Mouse (Mus musculus) kidney, adult 18-20 months (tissue): ENCODE results near the gene Il22ra2.

Experiments
- DNase-seq: peaks from one replicate; pipeline ENCODE4 v3.0.0; 2021

Gene Il22ra2

DNA sequence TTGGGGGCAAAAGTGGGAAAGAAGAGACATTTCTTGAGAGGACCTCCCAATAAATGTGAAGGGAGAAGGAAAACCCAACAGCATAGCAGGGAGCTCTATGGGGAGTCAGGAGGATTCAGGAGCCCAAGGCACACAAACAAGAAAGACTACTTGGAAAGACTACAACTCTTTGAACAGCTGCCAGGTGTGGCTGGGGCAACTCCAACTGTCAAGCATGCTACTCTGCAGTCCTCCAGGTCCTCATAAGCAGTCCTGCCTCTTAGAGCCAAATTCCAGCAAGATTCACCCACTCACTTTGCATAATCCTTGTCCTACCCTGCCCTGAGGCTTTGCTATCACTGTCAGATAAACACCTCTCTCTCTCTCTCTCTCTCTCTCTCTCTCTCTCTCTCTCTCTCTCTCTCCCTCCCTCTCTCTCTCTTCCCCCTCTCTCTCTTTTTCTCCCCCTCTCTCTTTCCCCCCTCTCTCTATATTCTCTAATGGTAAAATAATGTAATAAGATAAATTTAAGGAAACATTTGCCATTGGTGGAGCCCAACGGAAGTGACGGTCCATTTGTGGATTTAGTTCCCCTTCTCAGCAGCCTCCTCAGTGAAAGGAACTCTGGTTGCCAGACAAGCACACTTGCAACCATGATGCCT lies at the start of gene Il22ra2:
Gene Il22ra2, plus strand, starts transcription at position 591 of the 641 bp plus-strand sequence.
- no peak for DNase-seq

DNA sequence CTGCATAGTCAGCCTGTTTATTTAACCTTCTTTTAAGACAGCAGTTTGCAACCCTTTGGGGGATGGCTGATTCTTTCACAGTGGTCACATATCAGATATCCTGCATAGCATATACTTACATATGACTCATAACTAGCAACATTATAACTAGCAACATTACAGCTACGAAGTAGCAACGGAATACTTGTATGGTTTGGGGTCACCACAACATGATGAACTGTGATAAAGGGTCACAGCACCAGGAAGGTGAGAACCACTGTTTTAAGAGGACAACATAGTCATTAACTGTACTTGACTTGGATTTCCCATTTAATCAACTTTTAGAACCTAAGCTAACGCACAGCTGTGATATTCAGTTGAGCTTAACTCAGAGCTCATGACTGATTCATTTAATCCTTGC lies 44.2 kb upstream of the Il22ra2 start:
- DNase-seq, result no peak

DNA sequence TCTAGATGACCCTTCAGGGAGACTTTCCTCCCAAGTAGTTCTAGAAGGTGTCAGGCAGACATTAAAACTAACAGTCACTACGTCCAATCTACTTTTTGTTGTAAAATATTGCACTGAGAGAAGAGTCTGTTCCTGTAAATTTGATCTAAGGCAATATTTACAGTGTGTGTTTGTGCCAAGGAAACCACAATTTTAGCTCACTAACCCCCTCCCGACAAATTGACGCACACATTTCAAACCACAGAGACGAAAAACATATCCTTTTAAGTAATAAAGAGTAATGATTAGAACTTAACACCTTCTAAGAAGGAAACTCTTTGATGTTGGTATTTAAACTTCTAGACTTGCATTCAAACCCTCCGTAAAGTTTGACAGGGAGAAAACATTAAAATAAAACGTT lies 43.8 kb upstream of the Il22ra2 start:
- no peak for DNase-seq

DNA sequence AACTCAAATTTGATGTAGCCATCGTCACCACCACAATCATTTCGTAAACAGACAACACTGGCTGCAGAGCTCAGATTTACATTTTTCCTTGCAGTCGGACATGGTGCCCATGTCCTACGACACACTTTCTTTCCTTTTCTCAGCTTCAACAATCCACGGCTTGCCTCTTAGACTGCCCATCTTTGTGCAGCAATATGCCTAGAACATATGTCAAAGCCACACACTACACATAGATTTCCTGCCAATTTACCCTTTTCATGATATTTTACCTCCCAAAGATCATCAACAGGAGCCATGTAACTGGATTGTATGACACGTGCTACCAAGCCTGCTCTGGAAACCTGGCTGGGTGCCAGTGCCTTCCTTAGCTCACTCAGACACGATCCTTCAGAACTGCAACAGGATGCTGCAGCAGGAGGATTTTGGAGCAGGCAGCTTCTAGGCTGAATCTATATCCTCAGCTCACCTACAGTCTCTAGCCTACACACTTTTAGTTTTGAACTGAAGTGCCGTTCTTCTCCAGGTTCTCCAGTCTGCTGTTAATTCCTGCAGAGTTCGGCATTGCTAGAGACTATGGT lies 43.3 kb upstream of the Il22ra2 start:
- DNase-seq, result no peak

DNA sequence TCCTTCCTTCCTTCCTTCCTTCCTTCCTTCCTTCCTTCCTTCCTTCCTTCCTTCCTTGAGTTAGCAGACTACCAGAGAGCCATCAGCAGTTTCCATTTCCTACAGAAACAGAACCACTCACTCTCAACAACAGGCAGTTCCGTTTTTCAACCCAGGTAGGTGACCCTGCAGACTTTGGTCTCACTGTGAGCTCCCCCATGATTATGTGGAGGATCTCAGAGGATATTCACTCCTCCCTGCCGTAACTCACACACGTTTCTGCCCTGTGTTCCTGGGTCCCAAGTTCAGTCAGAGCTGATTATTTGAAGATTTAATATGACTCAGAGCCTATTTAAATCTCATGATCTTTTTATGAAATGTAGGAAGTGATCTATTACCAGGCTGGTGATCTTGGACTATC lies 41.1 kb upstream of the Il22ra2 start:
- no peak for DNase-seq

DNA sequence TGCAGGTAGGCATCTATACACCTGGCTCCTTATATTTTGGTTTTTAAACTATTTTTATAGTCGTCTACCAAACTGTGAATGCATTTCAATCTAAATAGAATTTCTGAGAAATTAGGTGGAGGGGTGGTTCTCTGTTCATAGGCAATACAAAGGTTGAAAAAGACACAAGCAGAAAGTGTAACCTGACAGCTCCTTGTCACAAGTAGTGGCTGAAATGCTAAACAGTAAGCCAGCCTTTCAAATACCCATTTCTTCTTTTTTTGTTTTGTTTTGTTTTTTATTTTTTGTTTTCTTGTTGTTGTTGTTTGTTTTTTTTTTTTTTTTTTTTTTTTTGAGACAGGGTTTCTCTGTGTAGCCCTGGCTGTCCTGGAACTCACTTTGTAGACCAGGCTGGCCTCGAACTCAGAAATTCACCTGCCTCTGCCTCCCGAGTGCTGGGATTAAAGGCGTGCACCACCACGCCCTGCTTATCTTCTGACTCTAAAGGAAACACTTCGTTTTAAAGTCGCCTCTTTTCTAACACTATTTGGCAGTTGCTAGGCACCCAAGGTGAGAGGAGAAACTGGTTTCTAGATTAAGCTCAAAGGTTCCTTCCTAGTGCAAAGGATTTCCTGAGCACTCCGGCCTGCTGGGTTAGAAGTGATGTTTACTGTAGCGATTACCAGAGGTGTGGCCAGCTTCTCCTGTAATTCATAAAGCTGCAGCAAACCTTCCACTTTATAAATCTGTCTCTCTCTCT lies 39.8 kb upstream of the Il22ra2 start:
- DNase-seq, result no peak

DNA sequence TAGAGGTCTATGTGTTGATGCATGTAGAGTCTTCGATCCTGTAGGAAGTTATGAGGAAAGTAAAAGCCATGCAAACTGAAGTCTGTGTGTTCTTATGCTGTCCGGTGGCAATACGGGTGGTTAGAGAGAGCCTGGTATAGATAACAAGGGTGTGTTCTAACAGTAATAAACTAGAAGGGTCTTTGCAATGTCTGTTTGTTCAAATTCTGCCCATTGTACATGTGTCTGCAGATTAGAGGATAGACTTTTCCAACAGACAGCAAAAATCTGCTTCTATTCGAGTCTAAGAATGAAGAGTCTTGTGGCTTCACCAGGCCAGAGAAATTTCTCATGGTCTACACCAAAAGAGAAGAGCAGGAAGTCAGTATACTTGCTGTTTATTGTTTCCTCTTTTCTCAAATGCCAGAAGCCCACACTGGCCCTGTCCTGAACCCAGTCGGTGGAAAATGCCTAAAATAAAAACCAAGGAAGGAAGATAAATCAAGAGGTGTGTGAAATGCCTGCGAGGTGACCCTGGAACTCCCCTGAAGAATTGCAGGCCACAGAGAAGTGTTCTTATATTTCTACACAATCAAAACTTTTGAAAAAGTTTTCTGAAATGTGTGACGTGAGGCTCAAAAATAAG lies 38.9 kb upstream of the Il22ra2 start:
- DNase-seq, result no peak

DNA sequence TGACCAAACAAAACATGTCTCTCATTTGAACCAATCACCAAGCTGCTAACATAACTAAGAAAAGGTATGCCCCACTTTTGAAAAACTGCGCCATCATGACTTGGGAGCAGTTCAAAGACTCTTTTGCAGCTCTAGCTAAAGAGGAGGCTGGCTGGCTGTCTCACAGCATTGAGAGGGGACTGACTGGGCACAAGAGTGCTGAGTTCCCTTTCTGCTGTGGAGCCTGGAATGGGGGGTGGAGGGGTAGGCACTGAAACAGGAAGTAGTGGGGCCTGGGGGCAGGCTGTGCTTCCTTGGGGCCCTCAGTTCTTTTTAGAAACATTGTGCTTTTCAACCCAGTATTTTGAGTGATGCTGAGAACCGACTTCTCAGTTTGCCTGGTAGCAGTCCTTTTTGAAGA lies 37.7 kb upstream of the Il22ra2 start:
- DNase-seq, result no peak

DNA sequence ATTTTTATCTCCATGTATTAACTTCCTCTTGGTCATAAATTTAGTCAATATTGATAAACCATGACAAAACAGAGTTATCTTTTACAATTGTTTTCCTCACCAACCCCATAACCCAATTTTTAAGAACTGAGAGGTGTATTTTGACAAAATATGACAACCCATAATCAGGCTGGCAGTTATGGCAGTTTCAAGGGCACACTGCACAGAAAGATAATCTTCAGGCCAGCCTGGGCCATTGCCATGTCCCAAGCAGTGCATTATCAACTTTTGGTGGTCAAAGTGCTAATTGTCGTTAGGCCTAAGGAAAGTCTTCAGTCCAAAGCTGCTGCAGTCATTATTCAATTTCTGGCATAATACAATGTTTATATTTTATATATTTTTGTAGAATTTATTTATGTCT lies 37.0 kb upstream of the Il22ra2 start:
- no peak for DNase-seq

DNA sequence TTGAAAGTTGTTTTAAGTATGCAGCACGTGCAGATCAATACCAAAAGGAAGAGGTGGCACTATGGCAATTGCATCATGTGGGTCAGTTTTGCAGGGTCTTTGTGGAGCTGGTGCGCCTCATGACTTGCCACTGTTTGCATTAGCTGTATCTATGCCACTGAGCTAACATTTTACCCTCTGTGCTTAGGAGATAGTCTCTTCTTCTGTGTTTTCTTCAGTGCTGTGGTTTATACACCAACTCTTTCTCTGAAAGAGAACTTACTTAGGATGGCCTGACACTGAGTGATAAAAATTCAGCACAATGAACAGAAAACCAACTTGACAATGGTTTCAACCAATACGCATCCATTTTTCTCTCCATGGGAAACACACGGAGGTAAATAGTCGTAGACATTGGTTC lies 35.9 kb upstream of the Il22ra2 start:
- no peak for DNase-seq

DNA sequence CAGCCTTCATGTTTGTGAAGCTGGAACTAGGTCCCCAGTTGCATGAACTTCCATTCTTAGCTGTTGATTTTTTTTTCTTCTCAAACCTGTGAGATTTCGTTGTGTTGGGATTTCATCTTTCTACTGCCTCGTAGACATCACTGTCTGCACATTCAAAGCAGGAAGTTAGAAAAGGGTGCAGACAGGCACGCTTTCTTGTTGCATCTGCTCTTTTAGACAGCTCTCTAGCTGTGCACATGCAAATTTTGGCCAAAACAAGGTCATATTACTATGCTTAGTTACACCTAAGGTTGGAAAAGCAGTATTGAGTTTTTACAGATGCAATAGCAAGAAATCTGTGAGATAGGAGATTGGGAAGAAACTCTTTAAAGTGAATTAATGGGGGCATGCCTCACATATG lies 34.5 kb upstream of the Il22ra2 start:
- DNase-seq, result no peak

DNA sequence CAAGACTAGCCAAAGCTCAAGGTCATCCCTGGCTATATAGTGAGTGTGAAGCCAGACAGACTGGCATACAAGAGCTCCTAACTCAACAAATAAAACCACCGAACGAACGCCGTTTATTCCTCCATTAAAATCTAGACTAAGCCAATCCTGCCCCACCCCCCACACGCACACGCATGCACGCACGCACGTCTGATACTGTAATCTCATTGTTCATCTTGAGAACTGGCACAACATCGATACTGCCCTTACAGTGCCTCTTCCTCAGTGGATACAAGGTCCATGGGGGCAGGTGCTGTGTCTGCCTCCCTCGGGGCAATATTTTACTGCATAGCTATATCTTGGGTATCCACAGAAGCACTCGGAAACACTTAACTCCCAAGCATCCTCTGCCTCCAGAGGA lies 32.2 kb upstream of the Il22ra2 start:
- no peak for DNase-seq

DNA sequence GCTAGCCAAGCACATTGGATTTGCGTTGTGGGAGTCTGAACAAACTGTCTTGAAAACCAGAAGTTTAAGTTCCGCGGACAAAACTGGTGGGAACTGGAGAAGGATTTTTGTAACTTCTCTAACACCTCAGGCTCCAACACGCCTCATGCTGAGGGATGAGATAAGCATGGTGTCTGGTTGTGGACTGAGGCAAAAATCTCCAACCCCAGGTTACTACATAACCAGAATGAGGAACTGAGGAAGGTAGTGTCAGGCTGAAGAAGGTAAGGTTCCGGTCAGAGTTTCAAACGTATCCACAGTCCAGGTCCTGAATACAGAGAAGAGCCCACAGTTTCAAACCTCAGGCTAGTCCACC lies 30.5 kb upstream of the Il22ra2 start:
- DNase-seq, result no peak

DNA sequence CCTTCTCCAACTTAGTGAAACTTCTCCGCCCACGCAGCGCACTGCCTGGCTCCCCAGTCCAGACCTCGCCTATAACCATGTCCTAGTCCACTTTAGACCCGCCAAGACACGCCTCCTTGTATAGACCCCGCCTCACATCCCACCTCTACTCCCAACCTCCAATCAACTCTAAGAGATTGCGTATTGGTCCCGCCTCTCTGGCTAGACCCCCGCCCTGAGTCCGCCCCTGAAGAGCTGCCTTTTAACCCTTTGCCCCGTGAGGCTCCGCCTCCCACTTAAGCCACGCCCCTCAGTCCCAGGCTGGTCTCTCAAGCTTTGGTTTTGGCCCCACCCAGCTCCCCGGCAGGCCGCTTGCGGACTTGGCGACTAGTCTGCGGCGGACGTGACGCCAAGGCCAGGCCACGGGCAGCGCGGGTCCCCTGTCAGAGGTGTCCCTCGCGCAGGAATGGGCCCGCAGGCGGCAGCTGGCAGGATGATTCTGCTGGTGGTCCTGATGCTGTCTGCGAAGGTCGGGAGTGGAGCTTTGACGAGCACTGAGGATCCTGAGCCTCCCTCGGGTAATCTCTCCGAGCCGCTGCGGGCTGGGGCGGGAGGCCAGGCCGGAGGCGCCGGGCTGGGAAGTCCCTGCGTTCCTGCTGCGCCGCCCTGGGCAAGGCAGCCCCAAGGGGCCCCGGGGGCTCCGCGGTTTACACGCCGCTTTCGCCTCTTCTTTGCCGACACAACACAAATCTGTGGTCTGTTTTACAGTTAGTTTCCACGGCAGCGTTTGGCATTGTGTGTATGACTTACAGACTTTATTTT lies 30.0 kb upstream of the Il22ra2 start, which contains the start of gene Ifngr1:
Gene Ifngr1, plus strand, starts transcription at position 309 of the 801 bp plus-strand sequence.
- peak; percentile 100 for DNase-seq

DNA sequence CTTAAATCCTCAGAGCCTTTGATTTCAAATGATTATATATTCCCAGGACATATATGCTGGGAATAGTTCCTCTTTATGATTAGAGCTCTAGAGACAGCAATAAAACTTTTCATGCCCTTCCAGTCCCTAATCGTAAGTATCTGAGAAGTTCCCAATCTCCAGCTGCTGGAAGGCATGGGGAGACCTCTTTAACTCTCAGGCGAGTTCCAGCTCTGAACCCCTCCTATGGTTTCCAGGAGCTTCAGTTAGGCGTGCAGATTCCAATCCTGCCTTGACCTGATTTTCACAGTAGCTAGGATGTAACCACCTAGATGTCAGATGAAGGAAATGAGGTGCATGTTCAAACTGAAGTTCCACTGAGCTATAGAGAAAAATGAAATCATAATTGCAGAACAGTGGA lies 29.2 kb upstream of the Il22ra2 start:
- DNase-seq, result no peak

DNA sequence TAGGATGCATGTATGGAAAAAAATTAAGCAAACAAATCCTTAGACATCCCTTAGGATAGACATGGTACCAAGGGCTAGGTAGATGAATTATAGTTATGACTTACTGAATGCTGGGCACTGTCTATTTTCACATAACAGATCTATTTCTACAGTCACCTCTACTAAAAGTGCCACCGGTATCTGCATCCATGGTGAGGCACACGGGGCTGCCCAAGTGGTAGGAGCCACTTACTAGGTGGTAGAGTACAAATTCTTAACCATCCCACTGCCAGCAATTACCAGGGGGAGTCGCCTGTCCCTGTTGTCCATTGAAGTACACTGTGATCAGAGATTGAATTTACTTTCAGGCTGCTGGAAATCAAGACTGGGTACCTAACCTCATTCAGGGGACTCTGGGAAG lies 28.5 kb upstream of the Il22ra2 start:
- DNase-seq, result no peak

DNA sequence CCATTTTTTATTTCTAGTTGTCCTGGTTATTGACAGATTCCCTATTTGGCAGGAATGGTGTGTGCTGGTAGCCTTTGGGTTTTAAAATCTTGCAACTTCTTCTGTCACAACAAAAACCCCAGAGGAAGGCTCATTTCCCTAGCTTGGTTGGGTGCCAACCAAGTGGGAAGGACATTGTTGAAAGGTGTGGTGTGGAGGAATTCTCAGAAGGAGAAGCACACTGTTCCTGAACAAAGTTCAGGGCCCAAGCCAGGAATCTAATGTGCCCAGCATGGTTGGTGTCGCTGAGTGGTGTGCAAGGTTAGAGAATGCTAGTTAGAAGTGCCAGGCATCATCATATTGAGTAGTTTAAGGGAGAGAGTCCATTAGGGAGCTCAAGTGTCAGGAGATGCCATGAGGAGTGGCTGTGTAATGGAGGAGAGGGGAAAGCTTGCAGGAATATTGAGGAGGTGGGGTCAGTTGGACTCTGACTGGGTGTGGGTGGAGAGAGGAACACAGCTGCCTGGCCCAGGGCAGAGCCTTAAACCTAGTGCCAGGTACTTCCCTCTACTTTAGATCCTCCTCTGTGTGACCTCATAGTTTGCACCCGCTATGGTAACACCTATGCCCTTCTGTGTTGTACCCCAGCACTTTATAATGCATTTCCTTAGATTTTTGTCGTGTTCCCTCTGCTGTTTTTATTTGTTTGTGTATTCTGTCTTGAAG lies 27.4 kb upstream of the Il22ra2 start:
- DNase-seq, result peak; percentile 36

DNA sequence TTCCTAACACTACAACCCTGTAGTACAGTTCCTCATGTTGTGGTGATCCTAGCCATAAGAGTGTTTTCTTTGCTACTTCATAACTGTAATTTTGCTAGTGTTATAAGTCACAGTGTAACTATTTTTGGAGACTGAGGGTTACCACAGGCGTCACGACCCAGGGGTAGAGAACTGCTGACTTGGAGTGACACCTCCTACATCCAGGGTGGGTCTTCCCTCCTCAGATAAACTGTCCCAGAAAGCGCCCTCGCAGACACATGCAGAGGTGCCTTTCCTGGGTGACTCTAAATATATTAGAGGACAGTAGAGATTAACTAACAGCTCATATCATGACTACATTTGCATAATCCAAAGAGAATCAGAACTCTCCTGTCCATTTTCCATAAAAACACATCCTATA lies 24.9 kb upstream of the Il22ra2 start:
- DNase-seq, result no peak

DNA sequence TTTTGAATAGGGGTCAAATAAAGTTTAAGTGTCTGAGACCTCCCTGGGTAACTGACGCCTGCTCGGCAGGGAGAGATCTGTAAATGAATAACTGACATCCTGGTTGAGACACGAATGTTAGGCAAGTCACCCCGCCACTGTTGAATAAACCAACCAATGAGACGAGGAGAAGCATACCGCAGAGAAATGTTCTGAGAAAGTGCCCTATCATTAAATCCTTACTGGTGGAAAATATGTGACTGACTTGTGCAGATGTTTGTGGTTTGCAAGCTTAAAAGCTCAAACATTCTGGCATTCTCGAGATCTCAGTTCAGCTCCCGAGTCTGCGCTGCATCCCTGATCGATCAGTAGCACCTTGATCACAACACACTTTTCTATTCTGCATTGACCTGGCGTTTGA lies 23.7 kb upstream of the Il22ra2 start:
- DNase-seq, result no peak

DNA sequence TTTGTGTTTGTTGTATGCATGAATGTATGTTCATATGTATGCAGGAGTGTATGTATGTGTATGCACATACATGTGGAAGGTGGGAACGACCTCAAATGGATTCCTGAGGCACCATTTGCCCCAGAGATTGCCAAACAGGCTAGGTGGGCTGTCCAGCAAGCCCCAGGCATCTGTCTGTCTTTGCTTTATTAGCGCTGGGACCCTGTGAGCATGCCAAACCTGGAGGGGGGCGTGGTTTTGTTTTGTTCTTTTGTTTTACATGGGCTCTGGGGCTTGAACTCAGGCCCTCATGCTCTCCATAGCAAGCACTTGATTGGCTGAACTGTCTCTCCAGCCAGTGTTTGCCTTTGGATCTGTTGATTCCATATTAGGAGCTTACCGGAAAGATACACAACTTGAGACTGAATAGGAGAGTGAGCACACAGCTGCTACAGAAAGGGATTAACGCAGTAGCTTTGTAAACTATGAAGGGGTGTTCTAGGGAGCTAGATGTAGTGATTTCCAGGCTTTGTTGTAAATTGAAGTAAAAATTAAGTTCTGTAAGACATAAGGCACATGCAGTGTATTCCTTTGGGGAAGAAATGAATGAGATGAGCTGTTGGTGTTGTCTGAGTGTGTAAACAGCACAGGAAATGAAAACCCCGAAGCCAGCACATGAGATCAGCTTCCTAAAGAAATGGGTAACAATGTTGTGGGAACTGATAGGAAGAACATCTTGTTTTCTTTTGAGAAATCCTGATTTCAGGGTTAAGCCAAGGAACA lies 22.3 kb upstream of the Il22ra2 start:
- no peak for DNase-seq

DNA sequence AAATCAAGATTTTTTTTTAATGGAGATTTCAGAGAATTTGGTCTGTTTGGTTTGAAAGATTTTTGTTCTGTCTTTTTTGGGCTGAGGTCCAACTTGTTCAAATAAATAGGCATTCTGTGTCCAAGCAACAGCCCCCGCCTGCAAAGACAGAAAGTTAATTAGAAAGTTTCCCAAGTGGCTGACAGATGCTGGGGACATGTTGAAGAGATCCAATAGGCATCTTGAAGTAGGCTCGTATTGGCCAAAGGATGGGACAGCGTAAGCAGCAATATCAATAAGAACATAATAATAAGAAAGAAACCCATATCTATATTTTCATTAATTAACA lies 21.7 kb upstream of the Il22ra2 start:
- no peak for DNase-seq

DNA sequence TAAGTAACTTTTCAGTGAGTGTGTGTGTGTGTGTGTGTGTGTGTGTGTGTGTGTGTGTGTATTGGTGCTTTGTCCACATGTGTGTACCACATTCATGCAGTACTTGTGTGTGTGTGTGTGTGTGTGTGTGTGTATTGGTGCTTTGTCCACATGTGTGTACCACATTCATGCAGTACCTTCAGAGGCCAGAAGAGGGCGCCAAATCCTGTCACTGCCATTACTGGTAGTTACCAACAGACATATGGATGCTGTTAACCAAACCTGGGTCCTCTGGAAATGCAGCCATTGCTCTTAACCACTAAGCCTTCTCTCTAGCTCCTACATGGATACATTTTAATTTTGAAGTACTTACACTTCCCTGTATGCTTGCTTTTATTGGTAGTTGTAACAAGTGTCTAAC lies 20.3 kb upstream of the Il22ra2 start:
- DNase-seq, result peak; percentile 47
